ENCODE assay signal across 8 mouse cellular contexts in genomic region chr7:140955758-140956555, GRCm38 (mm10). TPM values are rescaled to one million over a fixed set of nuclear protein-coding genes. Genes with fewer than 3 reads are reported as not detected.
DNase-seq lines count a peak whose midpoint lies in the region; ATAC-seq lines count a peak whose summit lies in the region.

Gene Gm45717, minus strand, starts transcription at chr7:140955937.
Gene Ifitm2, minus strand, starts transcription at chr7:140955987.

- peak; percentile 81 for ATAC-seq in heart, embryonic 16.5 days (replicated peaks; ENCODE audit: extremely low read depth, insufficient read depth, low FRiP score)

- H3K27me3 ChIP-seq in heart, embryonic 16.5 days (ENCODE audit: control insufficient read depth, insufficient read depth, low read length) = peaks cover 3% of the 10 kb centered on the region

- H3K9me3 ChIP-seq in heart, embryonic 16.5 days (replicated peaks; ENCODE audit: control insufficient read depth, low read length) = no peaks in the 10 kb centered on the region

- H3K27ac ChIP-seq in heart, embryonic 16.5 days (ENCODE audit: low read length) = peak within 1 kb of the TSS; percentile 86

- peaks cover 24% of the 10 kb centered on the region for H3K4me1 ChIP-seq in heart, embryonic 16.5 days (ENCODE audit: control insufficient read depth, insufficient read depth, low read length)

- peak within 1 kb of the TSS; percentile 81 for H3K9ac ChIP-seq in heart, embryonic 16.5 days (ENCODE audit: low read length)

- WGBS in heart, embryonic 16.5 days = 8% methylated on average over 11 of the region's 11 CpGs

- peak; percentile 99 for DNase-seq in 3T3-L1 (ENCODE audit: low read depth, low spot score)
- DNase-seq in WW6 (ENCODE audit: low read depth, low spot score) = peak; percentile 76
- DNase-seq in fat pad, adult 2 months (ENCODE audit: extremely low read depth, low read depth, low spot score) = peak; percentile 95
- DNase-seq in kidney, postnatal 10 days = peak; percentile 92
- peak; percentile 84 for DNase-seq in lung, postnatal 14 days
- DNase-seq in right cerebral cortex, postnatal 36 days (ENCODE audit: low spot score in 2 of 2) = peak; percentile 28 to 63
- DNase-seq in cerebellum, adult 11-12 months = no peak

- H3K4me2 ChIP-seq in heart, embryonic 16.5 days (ENCODE audit: low read depth, low read length) = peak within 1 kb of the TSS; percentile 82

- H3K4me3 ChIP-seq in heart, embryonic 16.5 days (ENCODE audit: low read length) = peak within 1 kb of the TSS; percentile 69

- no peaks in the 10 kb centered on the region for H3K36me3 ChIP-seq in heart, embryonic 16.5 days (ENCODE audit: control insufficient read depth, insufficient read depth)

RNA-seq across cellular contexts. Expression of gene Gm45717, which starts in this region (rescaled TPM):
- polyA plus RNA-seq in heart, embryonic 16.5 days (2015; fragmentation: Nextera tagmentation; extraction: Ambion mirVana) = 0.66 TPM in 1 of 2 replicates, not detected in the other

RNA-seq across cellular contexts. Expression of gene Ifitm2, which starts in this region (rescaled TPM):
- 525 and 571 TPM in 2 replicates for polyA plus RNA-seq in heart, embryonic 16.5 days (2015; fragmentation: Nextera tagmentation; extraction: Ambion mirVana)
